Mouse (Mus musculus) megakaryocyte, embryonic 14.5 days (primary cell): ENCODE measurements around the gene Mapkapk5.

ENCODE experiments used
- FLI1 ChIP-seq: IDR thresholded peaks from 2 replicates; pipeline ENCODE4 v1.6.1; 2012; ENCODE audit warnings: low read length, inconsistent platforms, mixed read lengths
- GATA1 ChIP-seq: IDR thresholded peaks from 3 replicates; pipeline ENCODE4 v1.6.1; 2012; ENCODE audit warnings: mixed read lengths, low read length, inconsistent platforms, borderline replicate concordance

DNA sequence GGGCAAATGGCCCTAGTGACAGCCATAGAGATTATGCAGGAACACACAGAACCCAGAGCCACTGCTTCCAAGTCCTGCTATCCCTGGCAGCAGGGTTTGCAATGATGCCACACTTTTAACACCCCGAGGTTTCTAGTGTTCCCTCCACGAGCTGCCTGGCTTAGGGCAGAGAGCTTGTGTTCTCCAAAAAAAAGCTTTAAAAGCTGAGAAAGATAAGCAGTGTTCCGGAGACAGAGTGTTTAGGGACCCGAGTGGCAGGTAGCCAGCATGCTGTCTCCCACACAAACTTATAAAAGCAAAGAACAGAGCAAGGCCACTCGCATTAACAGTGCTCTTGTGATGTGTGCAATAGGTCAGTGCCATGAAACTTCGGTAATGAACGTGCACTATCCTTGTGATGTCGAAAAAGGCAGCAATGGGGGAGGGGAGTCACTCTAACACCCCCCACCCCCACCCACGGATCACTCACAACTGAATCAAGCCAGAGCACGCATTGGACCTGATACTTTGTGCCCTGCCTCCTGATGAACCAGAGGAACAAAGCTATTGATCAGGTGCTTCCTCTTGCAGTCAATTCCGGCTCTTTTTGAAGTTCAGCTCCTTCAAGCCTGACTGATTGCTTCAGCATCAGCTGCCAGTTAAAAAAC is 45.8 kb upstream of the Mapkapk5 start:
- no peak for TF ChIP-seq GATA1
- TF ChIP-seq FLI1, result no peak
